Mouse (Mus musculus) left cerebral cortex, adult 2 months (tissue): Measurements from ENCODE around the gene Prkaa1. TPM values are rescaled to one million over a fixed set of nuclear protein-coding genes. Genes with fewer than 3 reads are reported as not detected.

Source experiments
- DNase-seq, 2 experiments: peaks; one replicate each; pipeline ENCODE4 v3.0.0; 2021 to 2022; ENCODE audit warnings: low spot score in 2 of 2, mixed read lengths in 1 of 2; ENCODE audit errors: extremely low spot score in 1 of 2
- H3K27ac ChIP-seq: fragments of 200-600 bp; 2 replicates; pipeline ENCODE4 v1.8.1; 2022
- H3K4me3 ChIP-seq: fragments of 200-600 bp; 2 replicates; pipeline ENCODE4 v1.8.1; 2022
- CTCF ChIP-seq: fragments of 200-600 bp; IDR thresholded peaks from 2 replicates; pipeline ENCODE4 v1.8.1; 2022; ENCODE audit warnings: antibody characterized with exemption, mild to moderate bottlenecking, moderate library complexity
- intact Hi-C: fragments of 180-260 bp; cut with DNase I; formaldehyde crosslinking; loops from one replicate; pipeline ENCODE4 v1.15.1; 2025
- long read RNA-seq, 2 experiments: library from polyadenylated mRNA; stranded (forward); transcript quantifications; one replicate each; pipeline ENCODE4 v2.0.0; 2021; ENCODE audit warnings: borderline mapping rate in 2 of 2
- total RNA-seq, 2 experiments: library from RNA; stranded (reverse); gene quantifications; 2 replicates each; pipeline ENCODE4 v1.2.3; 2021

The Prkaa1 gene
- 10 to 100 TPM; 20.1 to 21.7 TPM for total RNA-seq
- long read RNA-seq, experiment 1, full-length matches to known transcripts: 14 of 26 reads
- long read RNA-seq, experiment 1, partial matches to known transcripts: 1 of 26 reads
- long read RNA-seq, experiment 1, other reads (novel, unspliced or antisense): 11 of 26 reads
- long read RNA-seq, experiment 2, full-length matches to known transcripts: 13 of 17 reads
- long read RNA-seq, experiment 2, partial matches to known transcripts: 0 of 17 reads
- long read RNA-seq, experiment 2, other reads (novel, unspliced or antisense): 4 of 17 reads

- peak within 1 kb of the TSS; percentile 96 for H3K4me3 ChIP-seq
- peak; percentile 73 to 75 for DNase-seq
- TF ChIP-seq CTCF: peak; percentile 48
- peak within 1 kb of the TSS; percentile 94 for H3K27ac ChIP-seq
- intact Hi-C loops: loop anchor here (1.0 kb wide), 1 partner anchor 26 kb away; no protein-coding TSS in a partner anchor
Observed at GRCm38 (mm10) chr15:5143361-5144020, at the start of gene Prkaa1. Gene Prkaa1 (plus strand): TSS chr15:5143861.

GRCm38 (mm10) chr15:5095534-5096301, 47.9 kb upstream of the Prkaa1 start:
- intact Hi-C loops: no loop called here
- H3K27ac ChIP-seq: no peak overlapping the region
- no peak for TF ChIP-seq CTCF
- no peak for DNase-seq
- no peak overlapping the region for H3K4me3 ChIP-seq

GRCm38 (mm10) chr15:5097376-5097775, 46.3 kb upstream of the Prkaa1 start:
- Histone ChIP-seq H3K27ac (no peak overlapping the region), H3K4me3 (no peak overlapping the region)
- DNase-seq: no peak
- intact Hi-C loops: no loop called here
- TF ChIP-seq CTCF: no peak

GRCm38 (mm10) chr15:5102312-5102711, 41.3 kb upstream of the Prkaa1 start:
- no peak overlapping the region for H3K4me3 ChIP-seq
- H3K27ac ChIP-seq: no peak overlapping the region
- TF ChIP-seq CTCF: no peak
- no peak for DNase-seq
- intact Hi-C loops: no loop called here

- no peak for TF ChIP-seq CTCF
- DNase-seq: no peak
- intact Hi-C loops: loop anchor here (5.0 kb wide), 2 partner anchors 1049 to 1149 kb away; no protein-coding TSS in a partner anchor
- no peak overlapping the region for H3K27ac ChIP-seq
- H3K4me3 ChIP-seq: no peak overlapping the region
Observed at GRCm38 (mm10) chr15:5105891-5106290, 37.8 kb upstream of the Prkaa1 start.

- no peak for DNase-seq
- no peak overlapping the region for H3K27ac ChIP-seq
- no peak overlapping the region for H3K4me3 ChIP-seq
- TF ChIP-seq CTCF: peak; percentile 78
- intact Hi-C loops: loop anchor here (5.0 kb wide), 2 partner anchors 1049 to 1149 kb away; no protein-coding TSS in a partner anchor
Observed at GRCm38 (mm10) chr15:5106293-5106692, 37.4 kb upstream of the Prkaa1 start.

GRCm38 (mm10) chr15:5107686-5108654, 35.7 kb upstream of the Prkaa1 start, which contains the start of gene Card6:
Gene Card6 (minus strand): TSS chr15:5108539.
- intact Hi-C loops: loop anchor here (5.0 kb wide), 2 partner anchors 1051 to 1151 kb away; no protein-coding TSS in a partner anchor
- Histone ChIP-seq H3K27ac (peak within 1 kb of the TSS; percentile 61), H3K4me3 (peak within 1 kb of the TSS; percentile 41)
- no peak for TF ChIP-seq CTCF
- DNase-seq: no peak

GRCm38 (mm10) chr15:5108655-5109040, 35.0 kb upstream of the Prkaa1 start:
- no peak overlapping the region for H3K27ac ChIP-seq
- intact Hi-C loops: loop anchor here (5.0 kb wide), 2 partner anchors 1051 to 1151 kb away; no protein-coding TSS in a partner anchor
- no peak overlapping the region for H3K4me3 ChIP-seq
- TF ChIP-seq CTCF: no peak
- DNase-seq: no peak

GRCm38 (mm10) chr15:5112651-5113050, 31.0 kb upstream of the Prkaa1 start:
- no peak for TF ChIP-seq CTCF
- no peak overlapping the region for H3K4me3 ChIP-seq
- no peak overlapping the region for H3K27ac ChIP-seq
- DNase-seq: no peak
- intact Hi-C loops: no loop called here

GRCm38 (mm10) chr15:5115173-5115572, 28.5 kb upstream of the Prkaa1 start:
- H3K4me3 ChIP-seq: peak overlapping the region; percentile 62; the same call in 1 of the 2 replicates
- TF ChIP-seq CTCF: no peak
- no peak for DNase-seq
- intact Hi-C loops: no loop called here
- no peak overlapping the region; the same call in 1 of the 2 replicates for H3K27ac ChIP-seq
